Mouse (Mus musculus): ENCODE results near the gene Wdr90. TPM values are rescaled to one million over a fixed set of nuclear protein-coding genes. Genes with fewer than 3 reads are reported as not detected.
A peak's percentile ranks its signal among the peaks of the same experiment; 100 is the strongest.

The Wdr90 gene
- polyA plus RNA-seq, 1 experiment from 2014 or later: 33.5 TPM

- Histone ChIP-seq H3K4me3 (ENCODE audit: low read length) (peak overlapping the region; percentile 72), H3K9me3 (ENCODE audit: low read length) (no peaks in the 10 kb centered on the region), H3K9ac (replicated peaks; ENCODE audit: low read length) (peak overlapping the region; percentile 81), H3K4me2 (replicated peaks; ENCODE audit: low read depth, low read length) (peak overlapping the region; percentile 74), H3K27me3 (ENCODE audit: insufficient read depth, low read length) (no peaks in the 10 kb centered on the region), H3K27ac (ENCODE audit: low read length) (peak overlapping the region; percentile 58; the same call in 1 of the 2 replicates), H3K36me3 (ENCODE audit: insufficient read depth, low read length) (no peaks in the 10 kb centered on the region), H3K4me1 (ENCODE audit: insufficient read depth, low read length) (peaks cover 53% of the 10 kb centered on the region)
- 1% methylated on average over 37 of the region's 37 CpGs for WGBS
- ATAC-seq (ENCODE audit: low FRiP score, low TSS enrichment): no peak
Measured at GRCm38 (mm10) chr17:25796211-25796771, 65.0 kb downstream of the Wdr90 start.

GRCm38 (mm10) chr17:25795609-25796092 is 65.7 kb downstream of the Wdr90 start, which contains the start of gene AC134908.4:
Gene AC134908.4 (minus strand): TSS chr17:25795659.
- WGBS: 9% methylated on average over 6 of the region's 6 CpGs
- peak within 1 kb of the TSS; percentile 72 for H3K4me3 ChIP-seq (ENCODE audit: low read length)
- H3K9me3 ChIP-seq (ENCODE audit: low read length): no peaks in the 10 kb centered on the region
- no peaks in the 10 kb centered on the region for H3K27me3 ChIP-seq (ENCODE audit: insufficient read depth, low read length)
- H3K27ac ChIP-seq (ENCODE audit: low read length): peak within 1 kb of the TSS; percentile 58; the same call in 1 of the 2 replicates
- peak within 1 kb of the TSS; percentile 81 for H3K9ac ChIP-seq (replicated peaks; ENCODE audit: low read length)
- no peaks in the 10 kb centered on the region for H3K36me3 ChIP-seq (ENCODE audit: insufficient read depth, low read length)
- H3K4me2 ChIP-seq (replicated peaks; ENCODE audit: low read depth, low read length): peak within 1 kb of the TSS; percentile 74
- H3K4me1 ChIP-seq (ENCODE audit: insufficient read depth, low read length): peaks cover 59% of the 10 kb centered on the region
- ATAC-seq (ENCODE audit: low FRiP score, low TSS enrichment): peak; percentile 23

- Histone ChIP-seq H3K4me2 (replicated peaks; ENCODE audit: low read depth, low read length) (peak overlapping the region; percentile 74), H3K9ac (replicated peaks; ENCODE audit: low read length) (peak overlapping the region; percentile 81; the same call in 1 of the 2 replicates), H3K27me3 (ENCODE audit: insufficient read depth, low read length) (no peaks in the 10 kb centered on the region), H3K27ac (ENCODE audit: low read length) (no peak overlapping the region), H3K36me3 (ENCODE audit: insufficient read depth, low read length) (no peaks in the 10 kb centered on the region), H3K4me3 (ENCODE audit: low read length) (peak overlapping the region; percentile 72; the same call in 1 of the 2 replicates), H3K9me3 (ENCODE audit: low read length) (no peaks in the 10 kb centered on the region), H3K4me1 (ENCODE audit: insufficient read depth, low read length) (peaks cover 63% of the 10 kb centered on the region)
- ATAC-seq (ENCODE audit: low FRiP score, low TSS enrichment): no peak
- 77% methylated on average over 17 of the region's 17 CpGs for WGBS
Measured at GRCm38 (mm10) chr17:25794998-25795397, 66.3 kb downstream of the Wdr90 start.

Small RNA genes lying within 50 kb of the gene (microRNA-seq; reads per million reads assigned to microRNA genes)
- not detected for gene Mir3082

Other genes starting within 250 kb of the Wdr90 start
- 0.40 and 1.2 TPM in 2 replicates for gene Gng13, start 144.3 kb downstream of the Wdr90 start, polyA plus RNA-seq (2015; fragmentation: Nextera tagmentation; extraction: Ambion mirVana)
- 38.1 and 41.2 TPM in 2 replicates for gene Chtf18, start 134.1 kb downstream of the Wdr90 start, polyA plus RNA-seq (2015; fragmentation: Nextera tagmentation; extraction: Ambion mirVana)
- 26.2 and 26.8 TPM in 2 replicates for gene Rpusd1, start 133.8 kb downstream of the Wdr90 start, polyA plus RNA-seq (2015; fragmentation: Nextera tagmentation; extraction: Ambion mirVana)
- not detected in 2 replicates for gene Mslnl, start 125.5 kb downstream of the Wdr90 start, polyA plus RNA-seq (2015; fragmentation: Nextera tagmentation; extraction: Ambion mirVana)
- gene Msln, start 107.1 kb downstream of the Wdr90 start, polyA plus RNA-seq (2015; fragmentation: Nextera tagmentation; extraction: Ambion mirVana): 6.9 and 7.8 TPM in 2 replicates
- gene Narfl, start 87.7 kb downstream of the Wdr90 start, polyA plus RNA-seq (2015; fragmentation: Nextera tagmentation; extraction: Ambion mirVana): 37.9 and 39.2 TPM in 2 replicates
- 79.8 and 83.7 TPM in 2 replicates for gene Haghl, start 75.8 kb downstream of the Wdr90 start, polyA plus RNA-seq (2015; fragmentation: Nextera tagmentation; extraction: Ambion mirVana)
- gene Ccdc78, start 74.9 kb downstream of the Wdr90 start, polyA plus RNA-seq (2015; fragmentation: Nextera tagmentation; extraction: Ambion mirVana): 0.16 and 0.46 TPM in 2 replicates
- gene Fam173a, start 68.6 kb downstream of the Wdr90 start, polyA plus RNA-seq (2015; fragmentation: Nextera tagmentation; extraction: Ambion mirVana): 105 and 109 TPM in 2 replicates
- 0.40 and 0.57 TPM in 2 replicates for gene AC134908.4, start 65.8 kb downstream of the Wdr90 start, polyA plus RNA-seq (2015; fragmentation: Nextera tagmentation; extraction: Ambion mirVana)
- gene Metrn, start 64.4 kb downstream of the Wdr90 start, polyA plus RNA-seq (2015; fragmentation: Nextera tagmentation; extraction: Ambion mirVana): 56.8 and 57.1 TPM in 2 replicates
- 1.4 and 2.0 TPM in 2 replicates for gene Fbxl16, start 52.4 kb downstream of the Wdr90 start, polyA plus RNA-seq (2015; fragmentation: Nextera tagmentation; extraction: Ambion mirVana)
- 33.1 and 35.3 TPM in 2 replicates for gene Wdr24, start 37.9 kb downstream of the Wdr90 start, polyA plus RNA-seq (2015; fragmentation: Nextera tagmentation; extraction: Ambion mirVana)
- gene Jmjd8, start 32.6 kb downstream of the Wdr90 start, polyA plus RNA-seq (2015; fragmentation: Nextera tagmentation; extraction: Ambion mirVana): 72.3 and 73.0 TPM in 2 replicates
- 387 and 393 TPM in 2 replicates for gene Stub1, start 28.1 kb downstream of the Wdr90 start, polyA plus RNA-seq (2015; fragmentation: Nextera tagmentation; extraction: Ambion mirVana)
- gene Rhbdl1, start 24.2 kb downstream of the Wdr90 start, polyA plus RNA-seq (2015; fragmentation: Nextera tagmentation; extraction: Ambion mirVana): 3.3 and 4.0 TPM in 2 replicates
- 4.0 and 4.3 TPM in 2 replicates for gene Gm20683, start 19.7 kb downstream of the Wdr90 start, polyA plus RNA-seq (2015; fragmentation: Nextera tagmentation; extraction: Ambion mirVana)
- 29.3 and 32.5 TPM in 2 replicates for gene Rhot2, start 16.6 kb downstream of the Wdr90 start, polyA plus RNA-seq (2015; fragmentation: Nextera tagmentation; extraction: Ambion mirVana)
- 72.9 and 79.2 TPM in 2 replicates for gene Mcrip2, start 7.3 kb upstream of the Wdr90 start, polyA plus RNA-seq (2015; fragmentation: Nextera tagmentation; extraction: Ambion mirVana)
- 100 and 102 TPM in 2 replicates for gene Mettl26, start 13.6 kb upstream of the Wdr90 start, polyA plus RNA-seq (2015; fragmentation: Nextera tagmentation; extraction: Ambion mirVana)
- 0.71 and 1.0 TPM in 2 replicates for gene Wfikkn1, start 19.4 kb upstream of the Wdr90 start, polyA plus RNA-seq (2015; fragmentation: Nextera tagmentation; extraction: Ambion mirVana)
- 33.5 and 33.7 TPM in 2 replicates for gene Rab40c, start 58.2 kb upstream of the Wdr90 start, polyA plus RNA-seq (2015; fragmentation: Nextera tagmentation; extraction: Ambion mirVana)
- gene Pigq, start 83.4 kb upstream of the Wdr90 start, polyA plus RNA-seq (2015; fragmentation: Nextera tagmentation; extraction: Ambion mirVana): 85.8 and 95.9 TPM in 2 replicates
- 1.8 and 3.7 TPM in 2 replicates for gene Nhlrc4, start 83.5 kb upstream of the Wdr90 start, polyA plus RNA-seq (2015; fragmentation: Nextera tagmentation; extraction: Ambion mirVana)
- 8.1 and 9.5 TPM in 2 replicates for gene A930017K11Rik, start 91.1 kb upstream of the Wdr90 start, polyA plus RNA-seq (2015; fragmentation: Nextera tagmentation; extraction: Ambion mirVana)
- 26.0 and 30.7 TPM in 2 replicates for gene Capn15, start 124.3 kb upstream of the Wdr90 start, polyA plus RNA-seq (2015; fragmentation: Nextera tagmentation; extraction: Ambion mirVana)
- gene Rab11fip3, start 208.1 kb upstream of the Wdr90 start, polyA plus RNA-seq (2015; fragmentation: Nextera tagmentation; extraction: Ambion mirVana): 30.7 and 41.0 TPM in 2 replicates
- gene Decr2, start 228.8 kb upstream of the Wdr90 start, polyA plus RNA-seq (2015; fragmentation: Nextera tagmentation; extraction: Ambion mirVana): 46.9 and 52.3 TPM in 2 replicates
- 103 and 112 TPM in 2 replicates for gene Nme4, start 234.1 kb upstream of the Wdr90 start, polyA plus RNA-seq (2015; fragmentation: Nextera tagmentation; extraction: Ambion mirVana)